Mouse (Mus musculus): ENCODE measurements around the gene Rnf31. TPM values are rescaled to one million over a fixed set of nuclear protein-coding genes. Genes with fewer than 3 reads are reported as not detected.

The Rnf31 gene
- 98.7 to 119 TPM (median 107 TPM) in 4 replicates for total RNA-seq (2023; ENCODE audit: inconsistent age)

DNA sequence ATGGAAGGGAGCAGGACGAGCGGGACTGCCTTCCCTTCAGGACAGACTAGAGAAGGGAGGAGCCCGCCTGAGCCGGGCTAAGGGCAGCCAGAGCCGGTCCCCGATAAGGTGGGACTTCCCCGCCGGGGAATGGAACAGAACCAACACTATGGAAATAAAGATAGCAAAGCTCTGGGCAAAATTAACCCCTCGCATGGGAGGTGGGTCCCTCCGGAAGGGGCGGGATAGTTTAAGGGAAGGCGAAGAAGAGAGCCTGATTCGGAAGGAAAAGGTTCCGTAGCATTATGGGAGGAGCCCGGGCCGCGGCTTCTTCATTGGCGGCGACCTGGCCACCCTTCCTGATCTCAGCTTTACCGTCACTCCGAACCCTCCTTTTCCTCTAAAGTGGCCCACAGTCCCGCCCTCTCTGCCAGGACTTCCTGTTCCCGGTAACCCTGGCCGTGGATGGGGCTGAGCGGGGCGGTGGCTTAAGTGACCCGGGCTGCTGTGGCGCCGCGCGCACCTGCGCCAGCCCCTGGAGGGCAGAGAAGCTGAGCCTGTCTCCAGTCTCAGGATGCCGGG is at the start of gene Rnf31:
Gene Rnf31, plus strand, starts transcription at position 378 of the 561 bp plus-strand sequence.

GRCm38 (mm10) chr14:55559799-55560201 is 31.7 kb upstream of the Rnf31 start, which contains the start of gene Dcaf11:
Gene Dcaf11, plus strand, starts transcription at chr14:55560006.

GRCm38 (mm10) chr14:55560202-55561073 is 31.1 kb upstream of the Rnf31 start, which contains the start of gene A730061H03Rik:
Gene A730061H03Rik, minus strand, starts transcription at chr14:55560406.

DNA sequence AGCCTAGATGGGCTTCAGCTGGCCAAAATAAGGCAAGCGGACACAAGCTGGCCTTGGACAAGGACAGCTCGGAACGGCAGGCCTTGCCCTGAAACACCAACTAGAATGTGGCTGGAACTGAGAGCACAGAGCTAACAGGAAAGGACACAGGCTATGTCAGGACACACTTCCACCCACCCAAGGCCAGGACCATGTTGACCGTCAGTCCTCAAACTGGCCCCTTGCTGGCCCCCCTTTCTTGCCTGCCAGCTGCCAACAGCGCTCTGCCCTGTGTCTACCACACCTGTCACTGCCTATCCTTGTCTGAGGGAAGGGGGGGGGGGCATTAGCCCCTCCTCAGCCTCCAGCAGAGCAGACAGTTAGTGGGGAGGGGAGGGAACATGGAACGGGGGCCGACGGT is 16.2 kb upstream of the Rnf31 start, which contains the start of gene Fitm1:
Gene Fitm1, plus strand, starts transcription at position 316 of the 400 bp plus-strand sequence.

GRCm38 (mm10) chr14:55577871-55578667 is 13.4 kb upstream of the Rnf31 start, which contains the start of gene Psme1:
Gene Psme1, plus strand, starts transcription at chr14:55578123.

DNA sequence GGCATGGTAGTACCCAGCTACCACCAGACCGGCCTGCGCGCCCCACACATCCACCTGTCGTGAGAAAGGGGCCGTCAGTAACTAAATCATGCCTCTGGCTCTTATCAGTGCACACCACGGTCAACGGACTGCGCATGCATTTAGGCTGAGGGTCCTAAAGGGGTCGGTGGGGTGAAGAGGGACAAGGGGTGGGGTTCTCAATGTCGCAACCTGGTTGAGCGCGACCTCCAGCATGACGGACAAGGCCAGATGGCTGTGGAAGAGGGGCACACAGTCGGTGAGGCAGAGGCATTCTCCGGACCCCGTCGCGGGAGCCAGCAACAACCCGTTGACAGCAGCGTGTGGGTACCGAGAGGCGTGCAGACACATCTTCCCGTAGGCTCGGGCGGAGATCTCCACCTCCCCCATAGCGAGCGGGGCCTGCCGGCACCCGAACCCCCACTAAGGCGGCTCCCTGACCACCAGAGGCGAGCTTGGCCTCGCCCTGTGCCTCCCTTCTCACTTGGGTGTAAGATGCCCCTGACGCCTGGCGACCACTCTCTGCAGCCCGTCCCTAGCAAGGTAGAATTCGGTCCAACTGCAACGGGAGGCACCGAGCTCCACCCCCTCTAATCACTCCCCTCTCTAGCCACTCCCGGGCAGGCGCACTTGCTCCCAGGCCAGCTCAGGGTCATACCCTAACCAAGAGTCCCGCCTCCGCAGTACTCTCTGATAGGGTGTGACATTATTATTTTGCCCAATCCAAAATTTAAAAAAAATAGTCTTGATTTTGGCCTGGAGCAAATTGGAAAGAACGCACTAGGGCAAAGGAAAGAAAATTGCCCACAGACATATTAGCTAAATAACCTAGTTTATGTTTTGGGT is 6.6 kb upstream of the Rnf31 start, which contains the start of gene Emc9:
Gene Emc9, minus strand, starts transcription at position 601 of the 864 bp plus-strand sequence.

GRCm38 (mm10) chr14:55590748-55591330 is 669 bp upstream of the Rnf31 start, which contains the start of gene Psme2:
Gene Psme2, minus strand, starts transcription at chr14:55591113.

GRCm38 (mm10) chr14:55603271-55603632 is 11.7 kb downstream of the Rnf31 start, which contains the start of gene Irf9:
Gene Irf9, plus strand, starts transcription at chr14:55603571.

GRCm38 (mm10) chr14:55617822-55618221 is 26.3 kb downstream of the Rnf31 start, which contains the start of gene Rec8:
Gene Rec8, plus strand, starts transcription at chr14:55618037.

GRCm38 (mm10) chr14:55635523-55636007 is 44.1 kb downstream of the Rnf31 start, which contains the start of gene Ipo4:
Gene Ipo4, minus strand, starts transcription at chr14:55635957.

GRCm38 (mm10) chr14:55637795-55638194 is 46.3 kb downstream of the Rnf31 start, which contains the start of gene Gm49378:
Gene Gm49378, minus strand, starts transcription at chr14:55637895.

DNA sequence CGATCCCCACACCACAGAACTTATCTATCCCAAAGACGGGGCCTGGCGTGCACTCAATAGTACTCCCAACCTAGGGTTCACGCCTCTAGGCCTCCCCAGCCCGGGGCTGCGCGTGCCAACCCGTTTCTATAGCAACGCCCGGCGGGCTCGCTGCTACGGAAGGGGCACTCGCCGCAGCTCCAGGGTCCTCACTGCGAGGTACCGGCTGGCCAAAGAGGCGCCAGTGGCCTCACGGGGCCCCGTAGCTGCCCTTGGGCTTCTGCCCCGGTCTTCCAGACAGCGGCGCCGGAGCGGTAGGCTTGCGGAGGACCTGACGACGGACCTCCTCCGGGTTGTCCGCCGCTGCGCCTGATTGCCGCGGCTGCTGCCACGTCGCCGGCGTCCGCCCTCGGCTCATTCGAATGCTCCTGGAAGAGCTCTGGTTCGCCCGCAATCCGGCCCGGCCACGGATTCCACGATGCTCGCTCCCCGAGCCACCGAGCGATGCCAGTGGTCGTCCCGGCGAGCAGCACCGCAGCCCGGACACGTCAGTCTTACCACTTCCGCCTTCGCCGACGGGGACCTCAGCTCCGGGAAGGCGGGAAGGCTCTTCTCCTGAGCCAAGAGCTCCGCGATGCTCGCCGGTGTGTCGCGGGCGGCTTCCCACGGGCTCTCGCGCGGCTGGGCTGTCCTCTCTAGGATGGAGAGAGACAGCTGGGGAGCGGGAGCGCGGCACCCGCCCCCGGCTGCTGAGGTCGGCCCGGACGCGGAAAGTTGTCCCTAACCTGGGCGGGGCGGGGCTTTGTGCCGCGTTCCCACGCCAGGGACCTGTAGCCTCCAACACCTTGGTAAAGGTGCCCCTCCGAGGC is 51.8 kb downstream of the Rnf31 start, which contains the start of gene Tm9sf1:
Gene Tm9sf1, minus strand, starts transcription at position 747 of the 848 bp plus-strand sequence.

GRCm38 (mm10) chr14:55649884-55650283 is 58.4 kb downstream of the Rnf31 start, which contains the start of gene Tssk4:
Gene Tssk4, plus strand, starts transcription at chr14:55650184.

Other genes with a start within 250 kb of the Rnf31 start
- 19.5 to 36.7 TPM (median 22.7 TPM) in 4 replicates for gene Dhrs4, start 113.0 kb upstream of the Rnf31 start, total RNA-seq (2023; ENCODE audit: inconsistent age)
- gene Carmil3, start 101.1 kb upstream of the Rnf31 start, total RNA-seq (2023; ENCODE audit: inconsistent age) = 4.4 to 6.7 TPM (median 5.7 TPM) in 4 replicates
- not detected in 4 replicates for gene Cpne6, start 81.3 kb upstream of the Rnf31 start, total RNA-seq (2023; ENCODE audit: inconsistent age)
- gene Nrl, start 66.7 kb upstream of the Rnf31 start, total RNA-seq (2023; ENCODE audit: inconsistent age) = not detected in 4 replicates
- 44.0 to 58.0 TPM (median 50.7 TPM) in 4 replicates for gene Pck2, start 51.4 kb upstream of the Rnf31 start, total RNA-seq (2023; ENCODE audit: inconsistent age)
- gene Dcaf11, start 31.7 kb upstream of the Rnf31 start, total RNA-seq (2023; ENCODE audit: inconsistent age) = 80.8 to 92.0 TPM (median 87.8 TPM) in 4 replicates
- 3.9 to 9.7 TPM (median 8.6 TPM) in 4 replicates for gene A730061H03Rik, start 31.3 kb upstream of the Rnf31 start, total RNA-seq (2023; ENCODE audit: inconsistent age)
- not detected in 4 replicates for gene Fitm1, start 16.1 kb upstream of the Rnf31 start, total RNA-seq (2023; ENCODE audit: inconsistent age)
- 237 to 297 TPM (median 278 TPM) in 4 replicates for gene Psme1, start 13.6 kb upstream of the Rnf31 start, total RNA-seq (2023; ENCODE audit: inconsistent age)
- 4.8 to 8.4 TPM (median 7.1 TPM) in 4 replicates for gene Emc9, start 6.4 kb upstream of the Rnf31 start, total RNA-seq (2023; ENCODE audit: inconsistent age)
- gene Psme2, start 595 bp upstream of the Rnf31 start, total RNA-seq (2023; ENCODE audit: inconsistent age) = 270 to 386 TPM (median 320 TPM) in 4 replicates
- gene Irf9, start 11.9 kb downstream of the Rnf31 start, total RNA-seq (2023; ENCODE audit: inconsistent age) = 84.6 to 115 TPM (median 102 TPM) in 4 replicates
- 0.84 to 1.9 TPM (median 1.3 TPM) in 4 replicates for gene Rec8, start 26.3 kb downstream of the Rnf31 start, total RNA-seq (2023; ENCODE audit: inconsistent age)
- 42.8 to 71.0 TPM (median 59.7 TPM) in 4 replicates for gene Ipo4, start 44.2 kb downstream of the Rnf31 start, total RNA-seq (2023; ENCODE audit: inconsistent age)
- 1.2 to 6.3 TPM (median 3.5 TPM) in 4 replicates for gene Gm49378, start 46.2 kb downstream of the Rnf31 start, total RNA-seq (2023; ENCODE audit: inconsistent age)
- gene Tm9sf1, start 52.1 kb downstream of the Rnf31 start, total RNA-seq (2023; ENCODE audit: inconsistent age) = 43.5 to 50.3 TPM (median 46.2 TPM) in 4 replicates
- 2.7 to 3.3 TPM (median 3.2 TPM) in 4 replicates for gene Tssk4, start 58.5 kb downstream of the Rnf31 start, total RNA-seq (2023; ENCODE audit: inconsistent age)
- 48.6 to 57.5 TPM (median 51.4 TPM) in 4 replicates for gene Mdp1, start 68.8 kb downstream of the Rnf31 start, total RNA-seq (2023; ENCODE audit: inconsistent age)
- 21.8 to 29.4 TPM (median 27.7 TPM) in 4 replicates for gene Gmpr2, start 80.2 kb downstream of the Rnf31 start, total RNA-seq (2023; ENCODE audit: inconsistent age)
- gene Nedd8, start 80.4 kb downstream of the Rnf31 start, total RNA-seq (2023; ENCODE audit: inconsistent age) = 173 to 208 TPM (median 188 TPM) in 4 replicates
- gene Tinf2, start 90.1 kb downstream of the Rnf31 start, total RNA-seq (2023; ENCODE audit: inconsistent age) = 158 to 162 TPM (median 159 TPM) in 4 replicates
- 1.2 to 3.0 TPM (median 1.2 TPM) in 4 replicates for gene Tgm1, start 122.2 kb downstream of the Rnf31 start, total RNA-seq (2023; ENCODE audit: inconsistent age)
- 73.0 to 82.3 TPM (median 79.9 TPM) in 4 replicates for gene Rabggta, start 130.6 kb downstream of the Rnf31 start, total RNA-seq (2023; ENCODE audit: inconsistent age)
- gene Dhrs1, start 154.0 kb downstream of the Rnf31 start, total RNA-seq (2023; ENCODE audit: inconsistent age) = 23.1 to 26.7 TPM (median 25.5 TPM) in 4 replicates
- gene Nop9, start 154.0 kb downstream of the Rnf31 start, total RNA-seq (2023; ENCODE audit: inconsistent age) = 29.2 to 37.3 TPM (median 34.5 TPM) in 4 replicates
- not detected in 4 replicates for gene Cideb, start 166.8 kb downstream of the Rnf31 start, total RNA-seq (2023; ENCODE audit: inconsistent age)
- 0.22 to 0.84 TPM (median 0.36 TPM) in 3 of 4 replicates, not detected in the other for gene Ltb4r2, start 169.7 kb downstream of the Rnf31 start, total RNA-seq (2023; ENCODE audit: inconsistent age)
- gene Ltb4r1, start 174.3 kb downstream of the Rnf31 start, total RNA-seq (2023; ENCODE audit: inconsistent age) = not detected in 4 replicates
- 0.24 to 1.4 TPM (median 0.48 TPM) in 3 of 4 replicates, not detected in the other for gene Adcy4, start 192.4 kb downstream of the Rnf31 start, total RNA-seq (2023; ENCODE audit: inconsistent age)
- 86.4 to 109 TPM (median 93.4 TPM) in 4 replicates for gene Ripk3, start 197.2 kb downstream of the Rnf31 start, total RNA-seq (2023; ENCODE audit: inconsistent age)
- gene Nfatc4, start 231.4 kb downstream of the Rnf31 start, total RNA-seq (2023; ENCODE audit: inconsistent age) = not detected in 4 replicates

All from B cell, adult (primary cell).